Mouse (Mus musculus): ENCODE results near the gene Smco3. TPM values are rescaled to one million over a fixed set of nuclear protein-coding genes. Genes with fewer than 3 reads are reported as not detected.

Smco3 gene
- total and polyA plus RNA-seq, 3 experiments, result 0.90 to 12.9 (median 5.5) TPM

GRCm38 (mm10) chr6:136795850-136796249, 39.4 kb downstream of the Smco3 start:
- TF ChIP-seq RAD21 (IDR thresholded peaks at IDR 0.05; ENCODE audit: low read depth, low read length) (no peak), BHLHE40 (IDR thresholded peaks at IDR 0.05; ENCODE audit: low read depth, low read length) (peak; percentile 64)
- H3K9me3 ChIP-seq (replicated peaks; ENCODE audit: low read length), result no peaks in the 10 kb centered on the region
- no peaks in the 10 kb centered on the region for H3K27me3 ChIP-seq (replicated peaks)
- H3K4me3 ChIP-seq (replicated peaks in 1 of 3; ENCODE audit: low read depth in 2 of 3, low read length in 2 of 3, poor library complexity in 1 of 3), result no peak overlapping the region
- in situ Hi-C loops (cut with MboI; ENCODE audit: low pct_ligation_motif_present, low pct_unique_long_range_greater_than_20kb, low sequenced_read_pairs), result no loop called here
- H3K4me2 ChIP-seq (ENCODE audit: insufficient read depth, low read depth, poor library complexity, severe bottlenecking), result no peak overlapping the region
- H3K79me2 ChIP-seq (replicated peaks; ENCODE audit: control insufficient read depth, extremely low read depth, insufficient read depth, poor library complexity, severe bottlenecking), result no peaks in the 10 kb centered on the region
- dilution Hi-C loops (cut with MboI; ENCODE audit: extremely low pct_ligation_motif_present, extremely low pct_unique_long_range_greater_than_20kb, low sequenced_read_pairs), result no loop called here
- H3K9ac ChIP-seq (ENCODE audit: insufficient read depth, low read depth), result no peak overlapping the region
- H3K4me1 ChIP-seq (ENCODE audit: control insufficient read depth in 1 of 2, insufficient read depth in 2 of 2), result peaks cover 0 to 9% of the 10 kb centered on the region in 2 experiments; a peak in 2 of 4 replicates
- DNase-seq (ENCODE audit: extremely low read depth), result no peak
- H3K36me3 ChIP-seq (replicated peaks in 1 of 2; ENCODE audit: control insufficient read depth in 1 of 2, insufficient read depth in 1 of 2, low read length in 1 of 2), result no peaks in the 10 kb centered on the region
- H3K27ac ChIP-seq (ENCODE audit: insufficient read depth, low read depth), result no peak overlapping the region

- Histone ChIP-seq H3K27me3 (replicated peaks) (no peaks in the 10 kb centered on the region), H3K27ac (ENCODE audit: insufficient read depth, low read depth) (no peak overlapping the region), H3K4me2 (ENCODE audit: insufficient read depth, low read depth, poor library complexity, severe bottlenecking) (no peak overlapping the region), H3K79me2 (replicated peaks; ENCODE audit: control insufficient read depth, extremely low read depth, insufficient read depth, poor library complexity, severe bottlenecking) (no peaks in the 10 kb centered on the region), H3K36me3 (replicated peaks in 1 of 2; ENCODE audit: control insufficient read depth in 1 of 2, insufficient read depth in 1 of 2, low read length in 1 of 2) (no peaks in the 10 kb centered on the region), H3K9ac (ENCODE audit: insufficient read depth, low read depth) (no peak overlapping the region), H3K4me1 (ENCODE audit: control insufficient read depth in 1 of 2, insufficient read depth in 2 of 2) (peaks cover 0 to 9% of the 10 kb centered on the region in 2 experiments; a peak in 2 of 4 replicates), H3K9me3 (replicated peaks; ENCODE audit: low read length) (no peaks in the 10 kb centered on the region), H3K4me3 (replicated peaks in 1 of 3; ENCODE audit: low read depth in 2 of 3, low read length in 2 of 3, poor library complexity in 1 of 3) (no peak overlapping the region)
- in situ Hi-C loops (cut with MboI; ENCODE audit: low pct_ligation_motif_present, low pct_unique_long_range_greater_than_20kb, low sequenced_read_pairs) (no loop called here), dilution Hi-C loops (cut with MboI; ENCODE audit: extremely low pct_ligation_motif_present, extremely low pct_unique_long_range_greater_than_20kb, low sequenced_read_pairs) (no loop called here)
- no peak for DNase-seq (ENCODE audit: extremely low read depth)
- TF ChIP-seq ZKSCAN1 (IDR thresholded peaks at IDR 0.05; ENCODE audit: borderline replicate concordance, low read depth, low read length) (no peak), CHD2 (IDR thresholded peaks at IDR 0.05; ENCODE audit: low read length) (no peak), MYC (IDR thresholded peaks at IDR 0.05; ENCODE audit: low read depth, low read length) (no peak), ZNF384 (IDR thresholded peaks at IDR 0.05; ENCODE audit: low read depth, low read length) (no peak), PAX5 (IDR thresholded peaks at IDR 0.05; ENCODE audit: low read length) (no peak), UBTF (IDR thresholded peaks at IDR 0.05; ENCODE audit: low read depth, low read length) (no peak), JUN (IDR thresholded peaks at IDR 0.05; ENCODE audit: insufficient read depth, low read depth, low read length) (no peak), NELFE (IDR thresholded peaks at IDR 0.05; ENCODE audit: low read depth, low read length) (no peak), IRF4 (IDR thresholded peaks at IDR 0.05; ENCODE audit: low read depth, low read length) (no peak), POLR2AphosphoS2 (IDR thresholded peaks at IDR 0.05; ENCODE audit: low read depth, low read length) (no peak), EP300 (IDR thresholded peaks at IDR 0.05; ENCODE audit: low read length) (no peak), MAX (IDR thresholded peaks at IDR 0.05; ENCODE audit: low read length) (no peak), GABPA (IDR thresholded peaks at IDR 0.05; ENCODE audit: insufficient replicate concordance, low read depth, low read length) (no peak)
Measured at GRCm38 (mm10) chr6:136795110-136795509, 40.1 kb downstream of the Smco3 start.

Data from CH12.LX (cell line).